Mouse (Mus musculus): Measurements from ENCODE around the gene Slc25a11.

Slc25a11 gene

GRCm38 (mm10) chr11:70623053-70623742 lies 24.1 kb downstream of the Slc25a11 start:
- DNase-seq (ENCODE audit: low read depth, low spot score) = peak; percentile 86

- DNase-seq (ENCODE audit: low read depth, low spot score) = peak; percentile 83
Measured at GRCm38 (mm10) chr11:70621972-70622814, 25.1 kb downstream of the Slc25a11 start.

GRCm38 (mm10) chr11:70619101-70619500 lies 28.2 kb downstream of the Slc25a11 start, which contains the start of gene Chrne:
TSS of gene Chrne (minus strand) at chr11:70619216.
- no peak for DNase-seq (ENCODE audit: low read depth, low spot score)

GRCm38 (mm10) chr11:70615516-70616093 lies 31.7 kb downstream of the Slc25a11 start, which contains the start of gene 4930544D05Rik:
TSS of gene 4930544D05Rik (plus strand) at chr11:70615848.
- peak; percentile 31 for DNase-seq (ENCODE audit: low read depth, low spot score)

GRCm38 (mm10) chr11:70615074-70615473 lies 32.2 kb downstream of the Slc25a11 start:
- DNase-seq (ENCODE audit: low read depth, low spot score) = peak; percentile 85

GRCm38 (mm10) chr11:70612505-70612904 lies 34.8 kb downstream of the Slc25a11 start:
- DNase-seq (ENCODE audit: low read depth, low spot score) = no peak

GRCm38 (mm10) chr11:70610752-70611151 lies 36.5 kb downstream of the Slc25a11 start:
- no peak for DNase-seq (ENCODE audit: low read depth, low spot score)

GRCm38 (mm10) chr11:70608381-70609066 lies 38.8 kb downstream of the Slc25a11 start:
- peak; percentile 83 for DNase-seq (ENCODE audit: low read depth, low spot score)

- no peak for DNase-seq (ENCODE audit: low read depth, low spot score)
Measured at GRCm38 (mm10) chr11:70607611-70608010, 39.7 kb downstream of the Slc25a11 start.

- DNase-seq (ENCODE audit: low read depth, low spot score) = no peak
Measured at GRCm38 (mm10) chr11:70606717-70607116, 40.6 kb downstream of the Slc25a11 start.

GRCm38 (mm10) chr11:70605024-70605566 lies 42.2 kb downstream of the Slc25a11 start:
- DNase-seq (ENCODE audit: low read depth, low spot score) = peak; percentile 78

GRCm38 (mm10) chr11:70598451-70598953 lies 48.8 kb downstream of the Slc25a11 start:
- DNase-seq (ENCODE audit: low read depth, low spot score) = no peak

- DNase-seq (ENCODE audit: low read depth, low spot score) = no peak
Measured at GRCm38 (mm10) chr11:70597301-70597700, 50.0 kb downstream of the Slc25a11 start.

GRCm38 (mm10) chr11:70596094-70596493 lies 51.2 kb downstream of the Slc25a11 start:
- DNase-seq (ENCODE audit: low read depth, low spot score) = no peak

- DNase-seq (ENCODE audit: low read depth, low spot score) = no peak
Measured at GRCm38 (mm10) chr11:70595638-70596037, 51.6 kb downstream of the Slc25a11 start.

- DNase-seq (ENCODE audit: low read depth, low spot score) = no peak
Measured at GRCm38 (mm10) chr11:70594253-70594989, 52.9 kb downstream of the Slc25a11 start.
